Mouse (Mus musculus) right cerebral cortex, postnatal 25 days (tissue): ENCODE data around the gene Gm29554.
"Not testable (repeated sequence)": the region's sequence is repeated elsewhere in the genome, so short reads cannot be mapped to it uniquely, and the experiment has no call there.

Experiments used
- DNase-seq: peaks from one replicate; pipeline ENCODE4 v3.0.0; 2022

The Gm29554 gene

GRCm38 (mm10) chrY:12273632-12274031 lies at the start of gene Gm29554:
Gene Gm29554 (plus strand): TSS chrY:12273932.
- not testable (repeated sequence) for DNase-seq
